Comparison of ENCODE assay signal across 10 mouse cellular contexts in the genomic region with DNA sequence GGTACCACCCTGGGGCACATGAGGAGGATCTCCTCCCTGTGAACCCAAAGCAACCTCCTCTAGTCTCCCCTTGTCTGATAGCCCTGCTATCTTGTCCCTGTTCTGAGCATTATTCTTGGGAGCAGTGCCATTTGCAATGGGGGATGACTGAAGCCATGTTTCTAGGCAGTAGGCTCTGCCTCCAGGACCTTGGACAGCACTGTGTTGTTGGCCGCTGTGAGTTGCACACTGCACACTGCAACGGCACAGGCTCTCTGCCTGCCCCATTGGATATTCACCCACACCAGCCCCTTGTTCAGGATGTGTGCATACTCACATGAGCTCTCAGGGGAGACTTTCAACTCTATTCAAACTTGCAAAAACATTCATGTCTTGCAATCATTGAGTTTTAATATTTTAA.
DNase-seq lines count a peak whose midpoint lies in the region; ATAC-seq and TF ChIP-seq lines count a peak whose summit lies in the region.
"Had no signal": no experiment of that assay in that cellular context is flagged by ENCODE, and none has a peak within 500 bp of the region (broad histone marks: within the 10 kb centered on the region; RNA-seq: fewer than 3 reads in every experiment).

No protein-coding gene starts in this region.

- WGBS in intestine, embryonic 14.5 days, result 4% methylated on average over 2 of the region's 2 CpGs
- WGBS in intestine, postnatal 0 days, result 0% methylated on average over 2 of the region's 2 CpGs

- no peaks in the 10 kb centered on the region for H3K79me2 ChIP-seq in MEL (ENCODE audit: control insufficient read depth, insufficient read depth, low read length, poor library complexity)

- no peak for ATAC-seq in intestine, embryonic 14.5 days (replicated peaks; ENCODE audit: low FRiP score, low TSS enrichment, low read depth)
- no peak for ATAC-seq in intestine, postnatal 0 days
- ATAC-seq: Patski had no signal

- no peak for TF ChIP-seq POLR2A in MEL (IDR thresholded peaks at IDR 0.05; ENCODE audit: control insufficient read depth in 1 of 2, insufficient read depth in 1 of 2, low read depth in 1 of 2, low read length in 2 of 2, poor library complexity in 1 of 2)

- no peak for TF ChIP-seq CTCF in intestine, postnatal 0 days (IDR thresholded peaks at IDR 0.05; ENCODE audit: low read depth)
- TF ChIP-seq CTCF in MEL (IDR thresholded peaks at IDR 0.05 in 2 of 3, conservative IDR thresholded peaks at IDR 0.05 in 1 of 3; ENCODE audit: control insufficient read depth in 1 of 3, insufficient read depth in 1 of 3, low read depth in 2 of 3, low read length in 3 of 3, poor library complexity in 1 of 3, severe bottlenecking in 1 of 3), result no peak

- H3K4me1 ChIP-seq in intestine, embryonic 14.5 days (replicated peaks; ENCODE audit: control insufficient read depth, insufficient read depth, low read length), result no peaks in the 10 kb centered on the region
- no peaks in the 10 kb centered on the region for H3K4me1 ChIP-seq in intestine, postnatal 0 days (replicated peaks; ENCODE audit: control insufficient read depth, insufficient read depth, low read length)
- no peaks in the 10 kb centered on the region for H3K4me1 ChIP-seq in MEL (ENCODE audit: control insufficient read depth in 1 of 2, insufficient read depth in 2 of 2, low read length in 2 of 2)
- H3K4me1 ChIP-seq: liver, embryonic 15.5 days had no signal

- H3K9me3 ChIP-seq in intestine, embryonic 14.5 days (ENCODE audit: control insufficient read depth, low read length), result no peaks in the 10 kb centered on the region
- no peaks in the 10 kb centered on the region for H3K9me3 ChIP-seq in intestine, postnatal 0 days (ENCODE audit: control insufficient read depth)
- no peaks in the 10 kb centered on the region for H3K9me3 ChIP-seq in MEL (replicated peaks; ENCODE audit: insufficient read depth, low read length)
- H3K9me3 ChIP-seq: liver, embryonic 15.5 days had no signal

- H3K4me3 ChIP-seq in intestine, embryonic 14.5 days (ENCODE audit: low read depth, low read length), result no peak overlapping the region
- H3K4me3 ChIP-seq in intestine, postnatal 0 days (ENCODE audit: low read depth, low read length), result no peak overlapping the region
- H3K4me3 ChIP-seq in MEL (ENCODE audit: control insufficient read depth in 1 of 2, insufficient read depth in 1 of 2, low read depth in 2 of 2, low read length in 2 of 2), result no peak overlapping the region
- H3K4me3 ChIP-seq: liver, embryonic 15.5 days had no signal

- intact Hi-C loops in left cerebral cortex, postnatal 25 days (cut with DNase I), result no loop called here

- TF ChIP-seq RAD21 in MEL (IDR thresholded peaks at IDR 0.05; ENCODE audit: low read depth, low read length), result no peak

- TF ChIP-seq EP300 in MEL (IDR thresholded peaks at IDR 0.05; ENCODE audit: low read depth in 1 of 2, low read length in 2 of 2), result no peak

- no peak overlapping the region for H3K4me2 ChIP-seq in intestine, embryonic 14.5 days (ENCODE audit: low read length)
- H3K4me2 ChIP-seq in intestine, postnatal 0 days (replicated peaks; ENCODE audit: low read depth), result no peak overlapping the region
- H3K4me2 ChIP-seq: liver, embryonic 15.5 days had no signal

- H3K36me3 ChIP-seq in intestine, embryonic 14.5 days (ENCODE audit: control insufficient read depth, insufficient read depth, low read length), result no peaks in the 10 kb centered on the region
- H3K36me3 ChIP-seq in intestine, postnatal 0 days (ENCODE audit: control insufficient read depth, insufficient read depth), result no peaks in the 10 kb centered on the region
- no peaks in the 10 kb centered on the region for H3K36me3 ChIP-seq in MEL (ENCODE audit: control insufficient read depth in 1 of 2, insufficient read depth in 2 of 2, low read length in 2 of 2)
- H3K36me3 ChIP-seq: liver, embryonic 15.5 days had no signal

- H3K27ac ChIP-seq in intestine, embryonic 14.5 days (ENCODE audit: low read depth), result no peak overlapping the region
- H3K27ac ChIP-seq in intestine, postnatal 0 days (ENCODE audit: low read depth, low read length), result no peak overlapping the region
- no peak overlapping the region for H3K27ac ChIP-seq in MEL (ENCODE audit: control insufficient read depth, low read depth, low read length)
- H3K27ac ChIP-seq: liver, embryonic 15.5 days had no signal

- DNase-seq in intestine, embryonic 14.5 days (ENCODE audit: low spot score), result peak; percentile 76
- peak; percentile 43 for DNase-seq in ES-CJ7 (ENCODE audit: low read depth, low spot score)
- DNase-seq in MEL (ENCODE audit: low read depth, low spot score), result peak; percentile 2
- peak; percentile 76 for DNase-seq in kidney, postnatal 10 days
- DNase-seq in left cerebral cortex, adult 8-10 months (ENCODE audit: low spot score in 2 of 2), result no peak
- no peak for DNase-seq in left cerebral cortex, postnatal 25 days (ENCODE audit: low spot score in 2 of 2)
- DNase-seq: spleen, adult 18-20 months had no signal

- H3K9ac ChIP-seq in intestine, embryonic 14.5 days (ENCODE audit: low read length), result no peak overlapping the region
- H3K9ac ChIP-seq in intestine, postnatal 0 days (ENCODE audit: low read depth, low read length), result no peak overlapping the region
- H3K9ac ChIP-seq in MEL (ENCODE audit: control insufficient read depth, low read depth, low read length, poor library complexity, severe bottlenecking), result no peak overlapping the region
- H3K9ac ChIP-seq: liver, embryonic 15.5 days had no signal

- no peaks in the 10 kb centered on the region for H3K27me3 ChIP-seq in intestine, embryonic 14.5 days (replicated peaks; ENCODE audit: control insufficient read depth, insufficient read depth, low read length)
- no peaks in the 10 kb centered on the region for H3K27me3 ChIP-seq in intestine, postnatal 0 days (replicated peaks; ENCODE audit: control insufficient read depth, insufficient read depth, low read length)
- H3K27me3 ChIP-seq in MEL (ENCODE audit: control insufficient read depth in 1 of 2, insufficient read depth in 2 of 2, low read length in 2 of 2), result no peaks in the 10 kb centered on the region
- H3K27me3 ChIP-seq: liver, embryonic 15.5 days; Patski had no signal

TF ChIP-seq in MEL, 35 proteins besides CTCF, POLR2A, EP300 and RAD21:
- TF ChIP-seq POLR2AphosphoS5 (IDR thresholded peaks at IDR 0.05; ENCODE audit: borderline replicate concordance, low read depth, low read length) (no peak), ZNF384 (IDR thresholded peaks at IDR 0.05; ENCODE audit: low read depth, low read length) (no peak), ZMIZ1 (IDR thresholded peaks at IDR 0.05; ENCODE audit: low read depth, low read length) (no peak), NELFE (IDR thresholded peaks at IDR 0.05; ENCODE audit: low read depth, low read length) (no peak), ELF1 (IDR thresholded peaks at IDR 0.05; ENCODE audit: low read depth, low read length) (no peak), TBP (IDR thresholded peaks at IDR 0.05; ENCODE audit: low read depth, low read length) (no peak), ZC3H11A (IDR thresholded peaks at IDR 0.05; ENCODE audit: low read depth, low read length) (no peak), USF1 (IDR thresholded peaks at IDR 0.05; ENCODE audit: low read depth, low read length) (no peak), SMC3 (IDR thresholded peaks at IDR 0.05; ENCODE audit: low read depth, low read length) (no peak), POLR2AphosphoS2 (IDR thresholded peaks at IDR 0.05; ENCODE audit: low read length) (no peak), ZKSCAN1 (IDR thresholded peaks at IDR 0.05; ENCODE audit: low read depth, low read length) (no peak), MAFK (IDR thresholded peaks at IDR 0.05; ENCODE audit: borderline replicate concordance, low read depth, low read length) (no peak), MXI1 (IDR thresholded peaks at IDR 0.05; ENCODE audit: low read depth, low read length) (no peak), HCFC1 (IDR thresholded peaks at IDR 0.05; ENCODE audit: low read depth, low read length) (no peak), MYB (IDR thresholded peaks at IDR 0.05; ENCODE audit: low read depth, low read length) (no peak), RCOR1 (IDR thresholded peaks at IDR 0.05; ENCODE audit: low read depth, low read length) (no peak), TCF12 (IDR thresholded peaks at IDR 0.05; ENCODE audit: low read depth, low read length) (no peak)

Comparison
In these comparisons a context has a peak if more than half of its experiments do, and no peak if none do; other contexts are left out.
1. DNase-seq: peak in intestine, embryonic 14.5 days (single experiment), ES-CJ7 (single experiment), MEL (single experiment) and kidney, postnatal 10 days (single experiment); none in left cerebral cortex, adult 8-10 months (0 of 2) and left cerebral cortex, postnatal 25 days (0 of 2).